Mouse (Mus musculus) stomach, embryonic 15.5 days (tissue): Measurements from ENCODE around the gene Igfbp7. TPM values are rescaled to one million over a fixed set of nuclear protein-coding genes. Genes with fewer than 3 reads are reported as not detected.
A peak's percentile ranks its signal among the peaks of the same experiment; 100 is the strongest.

Experiments used
- ATAC-seq: fragments of 200-750 bp; cut with Nextera tagmentation; 2 replicates; pipeline ENCODE4 v1.8.0; 2017; ENCODE audit warnings: low read depth, moderate number of reproducible peaks, moderate TSS enrichment; ENCODE audit not compliant: insufficient read depth, low FRiP score
- H3K27ac ChIP-seq: fragments of 300-500 bp; sonication (generic); 2 replicates; pipeline ENCODE4 v1.5.1; 2015; ENCODE audit warnings: mild to moderate bottlenecking, inconsistent platforms
- H3K27me3 ChIP-seq: fragments of 300-500 bp; sonication (generic); replicated peaks from 2 replicates; pipeline ENCODE4 v1.6.1; 2015; ENCODE audit warnings: inconsistent platforms
- H3K36me3 ChIP-seq: fragments of 300-500 bp; sonication (generic); 2 replicates; pipeline ENCODE4 v1.6.1; 2015; ENCODE audit warnings: inconsistent platforms
- H3K4me1 ChIP-seq: fragments of 300-500 bp; sonication (generic); 2 replicates; pipeline ENCODE4 v1.6.1; 2015; ENCODE audit warnings: inconsistent platforms
- H3K4me2 ChIP-seq: fragments of 300-500 bp; sonication (generic); 2 replicates; pipeline ENCODE4 v1.6.1; 2015; ENCODE audit warnings: mild to moderate bottlenecking, inconsistent platforms
- H3K4me3 ChIP-seq: fragments of 300-500 bp; sonication (generic); replicated peaks from 2 replicates; pipeline ENCODE4 v1.5.1; 2015; ENCODE audit warnings: inconsistent platforms
- H3K9ac ChIP-seq: fragments of 300-500 bp; sonication (generic); 2 replicates; pipeline ENCODE4 v1.6.1; 2015; ENCODE audit warnings: inconsistent platforms
- H3K9me3 ChIP-seq: fragments of 300-500 bp; sonication (generic); 2 replicates; pipeline ENCODE4 v1.6.1; 2016; ENCODE audit warnings: inconsistent platforms
- WGBS: fragments of 180-500 bp; shearing (Covaris S2); methylation state at CpG from one replicate; pipeline ENCODE4 v1.1.7; 2015; 5-methylcytosine and 5-hydroxymethylcytosine counted together
- polyA plus RNA-seq: library from polyadenylated mRNA; unstranded; fragments of >200 nt; fragmentation: Nextera tagmentation; extraction: Ambion mirVana; gene quantifications from 2 replicates; pipeline ENCODE4 v1.2.1, GENCODE M21; 2015

The Igfbp7 gene
- polyA plus RNA-seq, 1 experiment from 2014 or later = 174 TPM

- Histone ChIP-seq H3K9ac (no peak overlapping the region), H3K27ac (no peak overlapping the region), H3K4me1 (no peaks in the 10 kb centered on the region), H3K4me3 (no peak overlapping the region), H3K9me3 (no peaks in the 10 kb centered on the region), H3K4me2 (no peak overlapping the region), H3K27me3 (no peaks in the 10 kb centered on the region), H3K36me3 (peaks cover 50% of the 10 kb centered on the region)
- no peak for ATAC-seq
- WGBS = 88% methylated on average over 1 of the region's 1 CpGs
Observed at GRCm38 (mm10) chr5:77324936-77325335, 82.9 kb downstream of the Igfbp7 start.

- no peaks in the 10 kb centered on the region for H3K9me3 ChIP-seq
- H3K36me3 ChIP-seq = peaks cover 19% of the 10 kb centered on the region; the same call in 1 of the 2 replicates
Observed at GRCm38 (mm10) chr5:77314986-77315385, 92.9 kb downstream of the Igfbp7 start.

GRCm38 (mm10) chr5:77314206-77314605 lies 93.6 kb downstream of the Igfbp7 start:
- Histone ChIP-seq H3K4me1 (peaks cover 4% of the 10 kb centered on the region), H3K9ac (no peak overlapping the region), H3K27ac (no peak overlapping the region), H3K4me3 (no peak overlapping the region), H3K36me3 (peaks cover 17% of the 10 kb centered on the region; the same call in 1 of the 2 replicates), H3K9me3 (no peaks in the 10 kb centered on the region), H3K4me2 (no peak overlapping the region), H3K27me3 (no peaks in the 10 kb centered on the region)
- ATAC-seq = no peak
- WGBS = 95% methylated on average over 4 of the region's 4 CpGs

More at GRCm38 (mm10) chr5:77314986-77315385, 92.9 kb downstream of the Igfbp7 start:
- Histone ChIP-seq H3K4me2 (no peak overlapping the region), H3K27ac (no peak overlapping the region), H3K9ac (no peak overlapping the region), H3K4me1 (peaks cover 3% of the 10 kb centered on the region; the same call in 1 of the 2 replicates), H3K4me3 (no peak overlapping the region), H3K27me3 (no peaks in the 10 kb centered on the region)
- ATAC-seq = no peak
- 81% methylated on average over 6 of the region's 6 CpGs for WGBS

- Histone ChIP-seq H3K4me2 (peak within 1 kb of the TSS; percentile 93), H3K9me3 (no peaks in the 10 kb centered on the region), H3K27me3 (no peaks in the 10 kb centered on the region), H3K27ac (peak within 1 kb of the TSS; percentile 92), H3K4me1 (peaks cover 17% of the 10 kb centered on the region), H3K4me3 (peak within 1 kb of the TSS; percentile 92), H3K36me3 (peaks cover 20% of the 10 kb centered on the region; the same call in 1 of the 2 replicates), H3K9ac (peak within 1 kb of the TSS; percentile 92)
- WGBS = under 1% methylated on average over 79 of the region's 85 CpGs
- peak; percentile 96 for ATAC-seq
Observed at GRCm38 (mm10) chr5:77309924-77310772, 97.7 kb downstream of the Igfbp7 start, which contains the start of the genes Noa1 and Polr2b. TSS of gene Noa1 (minus strand) at chr5:77310084. TSS of gene Polr2b (plus strand) at chr5:77310147.

- Histone ChIP-seq H3K4me1 (peaks cover 17% of the 10 kb centered on the region), H3K9me3 (no peaks in the 10 kb centered on the region), H3K4me2 (peak overlapping the region; percentile 93), H3K27ac (peak overlapping the region; percentile 92), H3K36me3 (peaks cover 16% of the 10 kb centered on the region; the same call in 1 of the 2 replicates), H3K4me3 (peak overlapping the region; percentile 92), H3K27me3 (no peaks in the 10 kb centered on the region), H3K9ac (peak overlapping the region; percentile 40)
- WGBS = under 1% methylated on average over 76 of the region's 76 CpGs
- peak; percentile 10; the same call in 1 of the 2 replicates for ATAC-seq
Observed at GRCm38 (mm10) chr5:77309051-77309906, 98.6 kb downstream of the Igfbp7 start.

GRCm38 (mm10) chr5:77307821-77308553 lies 99.9 kb downstream of the Igfbp7 start:
- H3K27me3 ChIP-seq = no peaks in the 10 kb centered on the region
- H3K4me3 ChIP-seq = peak overlapping the region; percentile 92
- peak overlapping the region; percentile 93 for H3K4me2 ChIP-seq
- H3K4me1 ChIP-seq = peaks cover 17% of the 10 kb centered on the region
- no peaks in the 10 kb centered on the region for H3K9me3 ChIP-seq
- no peak overlapping the region for H3K27ac ChIP-seq
- no peak overlapping the region for H3K9ac ChIP-seq
- ATAC-seq = no peak
- 72% methylated on average over 5 of the region's 5 CpGs for WGBS
- H3K36me3 ChIP-seq = peaks cover 15% of the 10 kb centered on the region; the same call in 1 of the 2 replicates

- H3K9ac ChIP-seq = no peak overlapping the region
- H3K27me3 ChIP-seq = no peaks in the 10 kb centered on the region
- H3K9me3 ChIP-seq = no peaks in the 10 kb centered on the region
- no peak for ATAC-seq
- H3K36me3 ChIP-seq = peaks cover 25% of the 10 kb centered on the region; the same call in 1 of the 2 replicates
- no peaks in the 10 kb centered on the region for H3K4me1 ChIP-seq
- WGBS = 86% methylated on average over 6 of the region's 6 CpGs
- H3K4me3 ChIP-seq = no peak overlapping the region
- H3K27ac ChIP-seq = no peak overlapping the region
- H3K4me2 ChIP-seq = no peak overlapping the region
Observed at GRCm38 (mm10) chr5:77301296-77301903, 106.4 kb downstream of the Igfbp7 start.

- Histone ChIP-seq H3K27ac (no peak overlapping the region), H3K9ac (no peak overlapping the region), H3K9me3 (no peaks in the 10 kb centered on the region), H3K4me2 (no peak overlapping the region), H3K4me3 (no peak overlapping the region), H3K4me1 (no peaks in the 10 kb centered on the region), H3K27me3 (no peaks in the 10 kb centered on the region), H3K36me3 (0 out of 2 replicates have a peak, but pooled peaks cover 29% of the 10 kb centered on the region)
- WGBS = 88% methylated on average over 2 of the region's 2 CpGs
- ATAC-seq = no peak
Observed at GRCm38 (mm10) chr5:77299486-77299885, 108.4 kb downstream of the Igfbp7 start.

Other genes starting within 250 kb of the Igfbp7 start
- 1.6 and 1.9 TPM in 2 replicates for gene Spink2, start 196.6 kb downstream of the Igfbp7 start, polyA plus RNA-seq
- 27.1 and 28.7 TPM in 2 replicates for gene Rest, start 142.6 kb downstream of the Igfbp7 start, polyA plus RNA-seq
- gene Noa1, start 98.0 kb downstream of the Igfbp7 start, polyA plus RNA-seq = 32.0 and 32.2 TPM in 2 replicates
- gene Polr2b, start 97.9 kb downstream of the Igfbp7 start, polyA plus RNA-seq = 52.1 and 56.3 TPM in 2 replicates